Mouse (Mus musculus): ENCODE measurements around the gene Tns1.

The Tns1 gene

DNA sequence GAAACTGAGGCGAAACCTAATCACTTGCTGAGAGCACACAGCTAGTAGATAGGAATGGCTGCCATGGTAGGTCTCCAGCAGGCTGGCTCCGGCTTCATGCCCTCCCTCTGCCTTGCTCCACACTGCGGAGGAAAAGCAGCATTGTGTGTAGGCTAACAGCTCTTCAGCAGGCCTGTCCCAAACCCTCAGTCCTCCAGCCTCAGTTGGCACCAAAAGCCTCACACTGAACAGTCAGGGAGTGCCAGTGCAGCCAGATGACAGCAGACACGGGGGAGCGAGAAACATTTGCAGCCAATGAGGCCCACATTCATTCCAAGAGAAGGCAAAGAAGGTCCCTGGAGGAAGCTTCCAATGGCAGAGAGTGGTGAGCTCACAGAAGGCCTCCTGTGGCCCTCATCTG lies 91.3 kb downstream of the Tns1 start:
- no peak for DNase-seq (ENCODE audit: low spot score)

- DNase-seq (ENCODE audit: low spot score), result no peak
These were observed 92.3 kb downstream of the Tns1 start for GRCm38 (mm10) chr1:74031771-74032609.

DNA sequence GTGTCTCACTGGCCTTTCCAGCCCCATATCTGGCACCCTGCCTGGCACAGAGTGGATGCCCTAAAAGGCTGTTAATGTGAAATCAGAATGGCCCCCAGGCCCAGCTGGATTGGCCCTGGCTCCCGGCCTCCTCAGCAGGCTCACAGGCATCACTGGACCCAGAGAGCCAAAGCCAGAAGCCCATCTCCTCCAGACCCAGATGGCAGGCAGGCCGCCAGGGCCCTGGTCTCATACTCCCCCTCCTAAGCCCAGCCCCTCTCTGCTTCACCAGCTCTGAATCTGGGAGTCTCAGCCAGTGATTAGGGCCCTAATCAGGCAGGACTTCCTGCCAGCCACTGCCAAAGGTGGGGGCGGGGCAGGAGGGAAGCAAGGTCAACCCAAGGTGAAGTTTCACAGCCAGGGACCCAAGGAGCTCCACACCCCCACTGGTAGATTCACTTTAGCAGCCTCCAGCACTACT lies 93.3 kb downstream of the Tns1 start:
- no peak for DNase-seq (ENCODE audit: low spot score)

- no peak for DNase-seq (ENCODE audit: low spot score)
These were observed 94.0 kb downstream of the Tns1 start for GRCm38 (mm10) chr1:74030285-74030684.

- DNase-seq (ENCODE audit: low spot score), result no peak
These were observed 94.6 kb downstream of the Tns1 start for GRCm38 (mm10) chr1:74029669-74030068.

DNA sequence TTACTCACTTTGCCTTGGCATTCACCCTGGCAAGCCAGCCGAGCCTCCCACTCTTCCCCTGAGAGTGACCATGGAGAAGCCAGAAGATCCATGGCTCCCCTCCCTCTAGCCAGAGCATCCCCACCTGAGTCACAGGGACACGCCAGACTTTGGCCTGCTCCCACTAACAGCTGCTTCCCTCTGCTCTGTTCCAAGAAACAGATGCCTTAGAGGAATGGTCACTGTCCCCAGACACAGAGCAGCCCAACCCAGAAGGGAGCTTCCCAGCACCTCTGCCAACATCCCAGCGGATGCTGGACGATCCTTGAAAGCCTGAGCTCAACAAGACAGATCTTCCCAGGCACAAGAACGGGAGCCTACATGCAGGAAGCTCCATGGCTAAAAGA lies 95.4 kb downstream of the Tns1 start:
- DNase-seq (ENCODE audit: low spot score), result no peak

GRCm38 (mm10) chr1:74028118-74028880 lies 96.0 kb downstream of the Tns1 start:
- no peak for DNase-seq (ENCODE audit: low spot score)

- no peak for DNase-seq (ENCODE audit: low spot score)
These were observed 96.6 kb downstream of the Tns1 start for GRCm38 (mm10) chr1:74027559-74028091.

GRCm38 (mm10) chr1:74026703-74027195 lies 97.5 kb downstream of the Tns1 start:
- DNase-seq (ENCODE audit: low spot score), result no peak

GRCm38 (mm10) chr1:74025651-74026226 lies 98.5 kb downstream of the Tns1 start:
- DNase-seq (ENCODE audit: low spot score), result no peak

DNA sequence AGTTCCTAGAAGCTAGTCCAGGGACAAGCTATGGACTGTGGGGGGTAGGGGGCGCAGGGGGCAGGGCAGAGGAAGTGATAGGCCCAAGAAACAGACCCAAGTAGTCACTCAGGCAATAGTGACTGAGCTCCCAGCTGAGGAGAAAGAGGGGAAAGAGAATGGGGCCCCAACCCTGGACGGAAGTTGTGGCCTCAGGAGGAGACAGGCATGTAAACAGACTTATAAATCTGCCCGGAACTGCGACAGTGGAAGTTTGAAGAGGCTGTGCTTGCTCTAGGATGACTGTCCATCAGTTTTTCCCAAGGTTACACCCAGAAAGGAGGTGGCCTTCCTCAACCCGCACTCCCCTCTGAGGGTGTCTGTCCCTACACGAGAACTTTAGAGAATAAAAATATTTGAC lies 99.0 kb downstream of the Tns1 start:
- DNase-seq (ENCODE audit: low spot score), result no peak

DNA sequence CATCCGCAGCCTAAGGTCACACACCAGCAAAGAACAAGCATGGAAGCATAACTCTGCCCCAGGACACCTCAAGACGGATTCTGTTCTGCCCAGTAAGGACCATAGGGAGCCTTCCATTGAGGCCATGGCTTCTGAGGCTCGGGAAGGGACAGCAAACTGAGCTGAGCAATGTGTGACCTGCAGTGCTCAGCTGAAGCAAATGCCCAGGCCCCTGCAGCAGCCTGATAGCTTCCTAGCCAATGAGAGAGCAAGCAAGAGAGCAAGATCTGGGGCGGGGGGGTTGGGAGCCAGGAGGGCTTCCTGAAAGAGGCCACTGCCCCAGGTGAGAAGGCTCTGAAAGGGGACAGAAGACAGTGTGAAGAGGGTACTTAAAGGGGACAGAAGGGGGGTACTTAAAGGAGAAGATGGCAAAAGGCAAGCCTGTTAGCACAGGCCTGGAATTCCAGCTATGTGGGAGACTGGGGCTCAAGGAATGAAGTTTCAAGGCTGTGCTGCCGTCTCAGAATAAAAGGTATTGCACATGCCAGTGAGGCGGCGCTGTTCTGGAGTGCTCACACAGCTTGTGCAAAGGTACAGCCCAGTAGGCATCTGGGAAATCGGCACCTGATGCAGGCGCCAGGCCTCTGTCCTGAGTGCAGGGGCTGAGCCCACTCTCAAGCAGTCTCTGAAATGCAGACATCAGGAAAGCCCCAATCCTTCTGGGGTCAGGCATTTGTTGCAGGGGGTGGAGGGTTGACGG lies 99.6 kb downstream of the Tns1 start:
- no peak for DNase-seq (ENCODE audit: low spot score)

DNA sequence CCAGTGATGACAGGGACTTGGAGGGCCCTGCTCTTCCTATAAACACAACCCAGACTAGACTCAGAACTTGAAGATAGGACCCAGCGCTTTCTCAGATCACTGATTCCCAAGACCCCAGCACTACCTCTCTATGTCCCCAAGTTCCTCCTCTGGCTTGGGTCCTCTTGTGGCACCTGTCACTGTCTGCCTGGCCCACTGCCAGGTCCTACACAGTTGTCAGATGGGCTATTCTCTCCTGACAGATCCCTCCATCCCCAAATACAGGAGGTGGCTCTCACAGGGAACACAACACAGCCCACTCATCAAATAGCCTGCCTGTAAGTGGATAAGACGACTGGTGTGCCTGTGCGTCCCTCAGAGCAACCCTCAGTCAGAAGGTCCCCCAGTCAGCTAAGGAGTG lies 101.3 kb downstream of the Tns1 start:
- DNase-seq (ENCODE audit: low spot score), result no peak

DNA sequence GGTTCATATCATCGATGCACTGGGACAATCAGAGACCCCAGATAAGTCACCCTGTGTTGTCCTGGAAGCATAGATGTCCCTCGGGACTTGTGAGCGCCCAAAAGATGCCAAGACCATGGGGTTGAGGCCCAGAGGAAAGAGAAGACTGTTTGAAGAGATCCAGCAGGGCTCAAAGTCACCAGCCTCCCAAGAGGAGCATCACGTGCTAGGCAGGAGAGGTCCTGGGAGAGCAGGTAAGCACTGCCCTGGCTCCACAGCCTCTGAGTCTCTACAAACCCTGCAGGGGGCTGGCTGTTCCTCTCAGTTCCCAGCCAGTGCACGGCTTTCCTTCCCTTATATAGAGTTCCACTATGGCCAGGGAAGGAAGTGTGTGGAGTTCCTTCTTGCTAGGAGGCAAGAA lies 101.7 kb downstream of the Tns1 start:
- no peak for DNase-seq (ENCODE audit: low spot score)

GRCm38 (mm10) chr1:74020235-74020634 lies 104.0 kb downstream of the Tns1 start:
- no peak for DNase-seq (ENCODE audit: low spot score)

DNA sequence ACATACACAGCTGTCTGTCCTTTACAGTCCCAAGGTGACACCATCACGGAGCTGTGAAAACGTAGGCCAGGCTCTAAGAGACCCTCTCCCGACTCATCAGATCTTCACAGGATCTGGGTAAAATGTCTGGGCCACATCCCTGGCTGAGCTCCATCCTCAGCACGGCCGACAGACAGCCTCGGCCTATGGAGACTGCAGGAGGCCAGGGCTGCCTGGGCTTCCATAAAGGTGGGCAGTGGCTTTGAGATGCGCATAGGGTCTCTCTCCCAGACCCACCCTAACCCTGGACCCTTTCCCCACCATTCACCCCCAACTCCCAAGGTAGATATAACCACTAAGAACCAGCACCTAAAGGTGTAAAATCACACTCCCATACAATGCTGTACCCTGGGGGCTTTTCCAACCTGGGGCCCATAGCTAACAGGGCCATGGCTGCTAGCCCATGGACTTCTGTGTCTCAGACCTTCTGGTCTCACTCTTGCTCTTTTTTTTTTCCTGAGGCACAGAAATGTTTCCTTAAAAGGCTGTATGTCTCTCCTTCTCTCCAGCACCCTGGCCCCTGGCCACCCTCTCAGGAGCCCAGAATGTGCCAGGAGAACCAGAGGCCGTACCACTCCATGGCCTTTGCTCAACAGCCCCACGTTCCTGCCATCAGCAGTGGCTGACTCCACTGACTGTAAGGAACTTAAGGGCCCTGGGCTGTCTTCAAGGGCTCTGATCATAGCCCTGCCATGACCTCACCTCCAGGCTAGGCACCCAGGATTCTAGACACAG lies 106.7 kb downstream of the Tns1 start:
- no peak for DNase-seq (ENCODE audit: low spot score)

- no peak for DNase-seq (ENCODE audit: low spot score)
These were observed 107.6 kb downstream of the Tns1 start for GRCm38 (mm10) chr1:74016618-74017017.

- no peak for DNase-seq (ENCODE audit: low spot score)
These were observed 108.6 kb downstream of the Tns1 start for GRCm38 (mm10) chr1:74015513-74016234.

- DNase-seq (ENCODE audit: low spot score), result no peak
These were observed 109.5 kb downstream of the Tns1 start for GRCm38 (mm10) chr1:74014538-74015327.

Measured in T-cell, adult 2 months (primary cell).